Comparison of ENCODE assay signal across 17 mouse cellular contexts in the genomic region with DNA sequence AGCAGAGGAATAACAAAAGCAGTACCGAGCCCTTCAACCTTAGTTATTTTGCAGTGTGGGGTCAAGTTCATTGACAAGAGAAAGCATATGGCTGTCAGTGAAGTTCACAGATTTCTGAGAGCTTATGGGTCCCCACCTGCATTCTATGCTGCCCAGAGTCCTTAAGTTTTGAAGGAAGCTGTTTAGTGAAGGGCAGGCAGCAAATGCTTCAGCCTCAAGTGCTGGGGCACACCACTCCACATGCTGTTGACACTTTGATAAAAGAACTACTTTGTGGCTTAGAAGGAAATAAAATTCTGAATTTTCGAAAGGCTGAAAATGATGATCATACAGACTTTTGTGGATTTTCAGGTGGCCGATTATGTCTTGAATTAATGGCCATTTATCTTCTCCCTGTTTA.
"Had no signal": no experiment of that assay in that cellular context is flagged by ENCODE, and none has a peak within 500 bp of the region (broad histone marks: within the 10 kb centered on the region; RNA-seq: fewer than 3 reads in every experiment).

No protein-coding gene starts in this region.

- H3K27me3 ChIP-seq: limb, embryonic 15.5 days; liver, embryonic 12.5 days; midbrain, embryonic 12.5 days; neural tube, embryonic 12.5 days; stomach, embryonic 15.5 days had no signal

- H3K9ac ChIP-seq: limb, embryonic 15.5 days; liver, embryonic 12.5 days; liver, embryonic 14.5 days; midbrain, embryonic 12.5 days; neural tube, embryonic 12.5 days; stomach, embryonic 15.5 days had no signal

- H3K4me1 ChIP-seq: limb, embryonic 15.5 days; liver, embryonic 12.5 days; midbrain, embryonic 10.5 days; midbrain, embryonic 12.5 days; neural tube, embryonic 12.5 days; stomach, embryonic 15.5 days had no signal

- H3K4me3 ChIP-seq: limb, embryonic 15.5 days; liver, embryonic 12.5 days; midbrain, embryonic 10.5 days; midbrain, embryonic 12.5 days; myocyte; neural tube, embryonic 12.5 days; stomach, embryonic 15.5 days had no signal

- H3K9me3 ChIP-seq: limb, embryonic 15.5 days; liver, embryonic 12.5 days; midbrain, embryonic 10.5 days; midbrain, embryonic 12.5 days; neural tube, embryonic 12.5 days; stomach, embryonic 15.5 days had no signal

- DNase-seq: midbrain, embryonic 14.5 days; retina, postnatal 1 day; right cerebral cortex, adult 18-20 months; right cerebral cortex, postnatal 14 days; thymus, adult 2 months; thymus, postnatal 25 days; thymus, postnatal 4 days had no signal

- ATAC-seq: liver, embryonic 12.5 days; midbrain, embryonic 16.5 days had no signal

- H3K36me3 ChIP-seq: limb, embryonic 15.5 days; liver, embryonic 12.5 days; midbrain, embryonic 10.5 days; midbrain, embryonic 12.5 days; neural tube, embryonic 12.5 days; stomach, embryonic 15.5 days had no signal

- H3K4me2 ChIP-seq: limb, embryonic 15.5 days; liver, embryonic 12.5 days; midbrain, embryonic 12.5 days; neural tube, embryonic 12.5 days; stomach, embryonic 15.5 days had no signal

- H3K27ac ChIP-seq: limb, embryonic 15.5 days; liver, embryonic 12.5 days; liver, embryonic 14.5 days; midbrain, embryonic 10.5 days; midbrain, embryonic 12.5 days; neural tube, embryonic 12.5 days; stomach, embryonic 15.5 days; stomach, postnatal 0 days had no signal
